Mouse (Mus musculus) thymus, adult 2 months (tissue): ENCODE results near the gene Hand2.

Experiments used
- CTCF ChIP-seq: fragments of 200-500 bp; IDR thresholded peaks from 2 replicates; pipeline ENCODE4 v1.5.1; 2012; ENCODE audit warnings: mild to moderate bottlenecking, control low read depth, low read length, moderate library complexity, borderline replicate concordance; ENCODE audit not compliant: control insufficient read depth, poor library complexity, insufficient read depth; ENCODE audit errors: extremely low read depth
- POLR2A ChIP-seq: fragments of 200-500 bp; IDR thresholded peaks from 2 replicates; pipeline ENCODE4 v1.6.1; 2012; ENCODE audit warnings: mild to moderate bottlenecking, low read length, control low read depth, moderate library complexity; ENCODE audit not compliant: control insufficient read depth, poor library complexity, insufficient read depth; ENCODE audit errors: extremely low read depth

DNA sequence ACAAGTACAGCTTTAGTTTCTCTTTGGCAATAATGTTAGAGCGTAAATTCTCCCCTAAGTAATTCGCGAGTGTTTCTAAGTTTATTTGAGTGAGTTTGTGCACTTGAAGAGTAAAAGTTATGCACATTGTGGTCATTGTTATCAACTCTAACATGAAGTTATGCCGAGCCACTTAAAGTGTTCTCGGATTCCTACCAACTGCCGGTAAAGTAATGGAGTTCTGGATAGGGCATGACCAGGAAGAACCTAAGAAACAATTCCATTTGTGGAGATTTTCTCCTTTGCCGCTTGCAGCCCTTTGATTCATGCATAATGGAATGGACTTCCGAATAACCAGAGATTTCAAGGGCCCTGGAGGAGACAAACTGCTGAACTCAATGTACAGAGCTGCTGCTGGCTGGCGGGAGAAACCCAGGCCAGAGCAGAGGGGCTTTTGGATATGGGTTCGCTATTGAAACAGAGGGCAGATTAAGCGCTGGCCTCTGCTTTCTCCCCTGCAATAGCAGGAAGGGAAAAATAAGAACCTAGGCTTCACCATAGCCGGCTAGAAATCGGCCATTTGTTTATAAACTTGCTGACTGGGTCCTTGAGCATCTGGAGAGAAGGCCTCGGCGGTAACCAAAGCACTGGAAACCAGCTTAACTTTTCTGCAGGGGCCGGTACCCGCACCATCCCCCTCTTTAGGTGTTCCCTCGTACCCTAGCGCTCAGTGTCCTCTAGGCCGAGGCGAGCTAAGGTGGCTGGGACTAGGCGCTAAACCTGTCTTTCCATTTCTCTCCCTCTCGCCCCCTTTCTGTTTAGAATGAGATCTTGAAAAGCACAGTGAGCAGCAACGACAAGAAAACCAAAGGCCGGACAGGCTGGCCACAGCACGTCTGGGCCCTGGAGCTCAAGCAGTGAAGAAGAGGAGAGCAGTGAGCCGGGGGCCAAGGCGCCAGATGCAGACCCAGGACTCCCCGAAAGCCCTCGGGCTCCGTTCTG lies 2.5 kb downstream of the Hand2 start:
- no peak for TF ChIP-seq CTCF
- TF ChIP-seq POLR2A: no peak
